Mouse (Mus musculus): ENCODE data around the gene Raf1. TPM values are rescaled to one million over a fixed set of nuclear protein-coding genes. Genes with fewer than 3 reads are reported as not detected.

The Raf1 gene
- 108 and 111 TPM in 2 replicates for polyA plus RNA-seq (2015; fragmentation: Nextera tagmentation; extraction: Ambion mirVana)

DNA sequence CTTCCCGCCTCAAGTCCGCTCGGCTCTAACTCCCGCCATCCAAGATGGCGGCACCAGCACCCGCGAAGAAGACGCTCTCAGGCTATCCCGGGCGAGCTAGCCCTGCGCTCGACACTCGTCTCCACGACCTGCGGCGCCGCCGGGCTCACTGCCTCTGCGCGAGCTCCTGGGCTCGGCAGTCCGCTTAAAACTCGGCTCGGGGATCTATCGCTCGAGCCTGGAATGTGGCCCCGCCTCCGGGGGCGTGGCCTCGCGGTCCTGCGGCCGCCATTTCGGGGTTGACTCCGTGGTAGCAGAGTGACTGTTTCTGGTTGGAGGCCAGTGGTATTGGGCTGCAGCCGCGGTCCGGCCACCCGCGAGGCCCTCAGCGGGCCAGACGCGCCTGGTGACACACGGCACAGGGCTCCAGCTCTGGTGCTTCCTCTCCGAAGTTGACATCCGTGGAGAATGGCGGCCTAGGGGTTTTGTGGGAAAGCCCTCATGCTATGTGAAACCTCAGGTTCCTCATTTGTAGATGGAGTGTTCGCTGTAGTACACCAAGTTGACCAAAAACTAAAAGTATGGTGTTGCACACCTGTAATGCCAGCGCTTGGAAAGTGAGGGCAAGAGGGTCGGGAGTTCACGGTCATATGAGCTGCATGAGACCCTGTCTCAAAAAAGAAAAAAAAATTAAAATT is at the start of gene Raf1:
TSS of gene Raf1 (minus strand) at position 184 of the 677 bp plus-strand sequence.
- Histone ChIP-seq H3K4me3 (peak within 1 kb of the TSS; percentile 83), H3K27ac (peak within 1 kb of the TSS; percentile 98), H3K27me3 (no peaks in the 10 kb centered on the region), H3K4me1 (peaks cover 24% of the 10 kb centered on the region), H3K4me2 (replicated peaks) (peak within 1 kb of the TSS; percentile 78), H3K9me3 (no peaks in the 10 kb centered on the region), H3K9ac (peak within 1 kb of the TSS; percentile 100), H3K36me3 (no peaks in the 10 kb centered on the region)
- ATAC-seq (ENCODE audit: low FRiP score, low read depth) = peak; percentile 99
- under 1% methylated on average over 51 of the region's 51 CpGs for WGBS

DNA sequence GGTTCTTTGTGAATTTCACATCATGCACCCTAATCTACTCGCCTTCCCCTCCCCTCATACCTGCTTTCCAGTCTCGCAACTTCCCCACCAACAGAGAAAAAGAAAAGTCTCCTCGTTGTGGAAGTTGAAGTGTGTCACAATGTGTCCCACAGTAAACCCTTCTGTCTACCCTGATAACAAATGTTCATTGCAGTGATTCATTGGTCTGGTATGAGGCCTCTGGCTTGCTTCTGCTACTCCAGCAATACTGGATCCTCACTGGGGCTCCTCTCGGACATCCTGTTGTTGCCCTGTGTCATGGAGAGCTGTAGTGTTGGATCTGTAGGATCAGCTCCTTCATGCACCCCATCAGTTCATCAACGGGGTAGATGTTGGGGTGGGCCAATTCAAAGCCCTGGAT is 45.8 kb upstream of the Raf1 start:
- no peak overlapping the region for H3K4me3 ChIP-seq
- no peak overlapping the region for H3K9ac ChIP-seq
- WGBS = 75% methylated on average over 5 of the region's 5 CpGs
- H3K9me3 ChIP-seq = peaks cover 1% of the 10 kb centered on the region
- H3K4me1 ChIP-seq = peaks cover 11% of the 10 kb centered on the region
- no peak overlapping the region for H3K4me2 ChIP-seq (replicated peaks)
- no peak for ATAC-seq (ENCODE audit: low FRiP score, low read depth)
- H3K27ac ChIP-seq = no peak overlapping the region
- no peaks in the 10 kb centered on the region for H3K36me3 ChIP-seq
- H3K27me3 ChIP-seq = no peaks in the 10 kb centered on the region

DNA sequence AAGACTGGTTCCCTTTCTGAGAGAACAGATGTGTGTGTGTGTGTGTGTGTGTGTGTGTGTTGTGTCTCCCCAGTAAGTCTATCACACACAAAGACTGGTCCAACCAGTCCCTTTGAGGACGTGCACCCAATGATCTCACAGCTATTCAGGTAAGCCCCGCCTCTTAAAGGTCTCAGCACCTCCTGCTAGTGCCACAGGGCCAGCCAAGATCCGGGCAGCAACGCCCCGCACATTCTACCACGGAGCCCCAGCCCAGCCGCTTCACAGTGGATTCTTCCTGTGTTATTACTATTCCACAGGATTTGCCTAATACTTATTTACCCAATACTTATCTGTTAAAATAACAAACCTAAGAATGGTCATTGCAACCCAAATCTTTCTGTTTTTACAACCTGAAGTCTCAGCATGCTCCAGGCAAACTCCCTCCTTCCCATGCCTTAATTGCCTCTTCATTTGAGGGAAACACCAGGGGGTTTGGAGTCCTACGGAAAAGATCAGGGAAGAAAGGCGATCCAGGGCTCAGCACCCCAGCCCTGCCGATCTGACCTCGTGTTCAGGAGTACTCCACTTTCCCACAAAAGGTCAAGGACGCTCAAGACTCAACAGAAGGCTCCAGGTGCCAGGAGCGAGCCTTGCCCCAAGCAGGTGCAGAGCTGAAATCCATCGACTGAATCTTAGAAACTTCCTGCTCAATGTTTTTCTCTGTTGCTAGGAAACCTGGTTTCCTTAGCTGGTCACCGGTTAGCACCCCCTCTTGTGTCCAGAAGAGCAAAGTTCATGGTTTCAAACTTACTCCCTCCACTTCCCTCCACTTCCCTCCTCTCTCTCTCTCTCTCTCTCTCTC is 41.5 kb upstream of the Raf1 start:
- Histone ChIP-seq H3K36me3 (no peaks in the 10 kb centered on the region), H3K9ac (no peak overlapping the region), H3K4me2 (replicated peaks) (peak overlapping the region; percentile 54), H3K27me3 (no peaks in the 10 kb centered on the region), H3K27ac (no peak overlapping the region), H3K9me3 (no peaks in the 10 kb centered on the region), H3K4me3 (peak overlapping the region; percentile 7; the same call in 1 of the 2 replicates), H3K4me1 (peaks cover 20% of the 10 kb centered on the region)
- WGBS = 1% methylated on average over 15 of the region's 15 CpGs
- ATAC-seq (ENCODE audit: low FRiP score, low read depth) = peak; percentile 83

GRCm38 (mm10) chr6:115717101-115717652 is 40.7 kb upstream of the Raf1 start:
- H3K27ac ChIP-seq = peak overlapping the region; percentile 44; the same call in 1 of the 2 replicates
- H3K9ac ChIP-seq = no peak overlapping the region
- H3K36me3 ChIP-seq = no peaks in the 10 kb centered on the region
- H3K4me1 ChIP-seq = peaks cover 20% of the 10 kb centered on the region
- peak overlapping the region; percentile 54 for H3K4me2 ChIP-seq (replicated peaks)
- ATAC-seq (ENCODE audit: low FRiP score, low read depth) = peak; percentile 71
- H3K9me3 ChIP-seq = no peaks in the 10 kb centered on the region
- WGBS = 10% methylated on average over 8 of the region's 8 CpGs
- peak overlapping the region; percentile 8; the same call in 1 of the 2 replicates for H3K4me3 ChIP-seq
- no peaks in the 10 kb centered on the region for H3K27me3 ChIP-seq

GRCm38 (mm10) chr6:115711261-115711660 is 34.8 kb upstream of the Raf1 start:
- WGBS = 65% methylated on average over 3 of the region's 3 CpGs
- no peak overlapping the region for H3K27ac ChIP-seq

GRCm38 (mm10) chr6:115702901-115703300 is 26.5 kb upstream of the Raf1 start:
- no peak overlapping the region for H3K9ac ChIP-seq
- H3K4me1 ChIP-seq = no peaks in the 10 kb centered on the region
- H3K27me3 ChIP-seq = no peaks in the 10 kb centered on the region
- WGBS = 71% methylated on average over 5 of the region's 5 CpGs
- H3K4me3 ChIP-seq = no peak overlapping the region
- no peak overlapping the region for H3K4me2 ChIP-seq (replicated peaks)
- H3K36me3 ChIP-seq = no peaks in the 10 kb centered on the region
- no peaks in the 10 kb centered on the region for H3K9me3 ChIP-seq
- no peak for ATAC-seq (ENCODE audit: low FRiP score, low read depth)
- H3K27ac ChIP-seq = no peak overlapping the region

More at GRCm38 (mm10) chr6:115711261-115711660, 34.8 kb upstream of the Raf1 start:
- Histone ChIP-seq H3K9ac (no peak overlapping the region), H3K36me3 (no peaks in the 10 kb centered on the region), H3K4me2 (replicated peaks) (no peak overlapping the region), H3K4me1 (no peaks in the 10 kb centered on the region), H3K9me3 (no peaks in the 10 kb centered on the region), H3K4me3 (no peak overlapping the region), H3K27me3 (no peaks in the 10 kb centered on the region)
- no peak for ATAC-seq (ENCODE audit: low FRiP score, low read depth)

DNA sequence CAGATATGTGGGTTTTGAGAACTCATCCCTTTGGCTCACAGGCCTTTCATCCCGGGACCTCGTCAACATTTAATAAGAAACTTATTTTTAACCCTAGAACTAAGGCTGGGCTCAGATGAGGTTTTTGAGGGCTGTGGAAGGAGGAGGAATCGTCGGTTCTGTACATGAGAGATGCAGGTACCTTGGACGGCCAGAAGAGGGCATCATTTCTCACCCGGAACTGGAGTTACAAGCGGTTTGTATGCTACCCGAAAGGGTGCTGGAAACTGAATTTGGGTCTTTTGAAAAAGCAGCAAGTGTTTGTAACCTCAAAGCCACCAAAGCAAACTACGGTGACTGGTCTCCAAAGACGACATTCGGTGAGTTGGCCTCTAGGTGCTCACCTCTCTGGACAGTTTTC is 24.9 kb upstream of the Raf1 start:
- H3K4me1 ChIP-seq = no peaks in the 10 kb centered on the region
- WGBS = 56% methylated on average over 11 of the region's 11 CpGs
- no peaks in the 10 kb centered on the region for H3K27me3 ChIP-seq
- no peak overlapping the region for H3K9ac ChIP-seq
- no peaks in the 10 kb centered on the region for H3K36me3 ChIP-seq
- H3K4me2 ChIP-seq (replicated peaks) = no peak overlapping the region
- no peaks in the 10 kb centered on the region for H3K9me3 ChIP-seq
- no peak for ATAC-seq (ENCODE audit: low FRiP score, low read depth)
- H3K27ac ChIP-seq = no peak overlapping the region
- no peak overlapping the region for H3K4me3 ChIP-seq

- Histone ChIP-seq H3K9me3 (no peaks in the 10 kb centered on the region), H3K4me1 (no peaks in the 10 kb centered on the region), H3K27ac (no peak overlapping the region), H3K9ac (no peak overlapping the region), H3K27me3 (no peaks in the 10 kb centered on the region), H3K4me3 (no peak overlapping the region), H3K4me2 (replicated peaks) (no peak overlapping the region), H3K36me3 (no peaks in the 10 kb centered on the region)
- WGBS = 89% methylated on average over 1 of the region's 1 CpGs
- ATAC-seq (ENCODE audit: low FRiP score, low read depth) = no peak
Observed at GRCm38 (mm10) chr6:115700778-115701177, 24.3 kb upstream of the Raf1 start.

- H3K9ac ChIP-seq = no peak overlapping the region
- no peaks in the 10 kb centered on the region for H3K27me3 ChIP-seq
- no peaks in the 10 kb centered on the region for H3K9me3 ChIP-seq
- no peak for ATAC-seq (ENCODE audit: low FRiP score, low read depth)
- H3K27ac ChIP-seq = no peak overlapping the region
- 84% methylated on average over 4 of the region's 4 CpGs for WGBS
- peaks cover 12% of the 10 kb centered on the region; the same call in 1 of the 2 replicates for H3K4me1 ChIP-seq
- no peak overlapping the region for H3K4me3 ChIP-seq
- no peak overlapping the region for H3K4me2 ChIP-seq (replicated peaks)
- no peaks in the 10 kb centered on the region for H3K36me3 ChIP-seq
Observed at GRCm38 (mm10) chr6:115698699-115699098, 22.3 kb upstream of the Raf1 start.

- H3K36me3 ChIP-seq = no peaks in the 10 kb centered on the region
- H3K4me1 ChIP-seq = peaks cover 12% of the 10 kb centered on the region; the same call in 1 of the 2 replicates
- H3K9me3 ChIP-seq = no peaks in the 10 kb centered on the region
- no peak for ATAC-seq (ENCODE audit: low FRiP score, low read depth)
- H3K9ac ChIP-seq = no peak overlapping the region
- no peak overlapping the region for H3K27ac ChIP-seq
- H3K4me3 ChIP-seq = no peak overlapping the region
- WGBS = 75% methylated on average over 17 of the region's 17 CpGs
- H3K4me2 ChIP-seq (replicated peaks) = no peak overlapping the region
- H3K27me3 ChIP-seq = no peaks in the 10 kb centered on the region
Observed at GRCm38 (mm10) chr6:115697739-115698558, 21.5 kb upstream of the Raf1 start.

DNA sequence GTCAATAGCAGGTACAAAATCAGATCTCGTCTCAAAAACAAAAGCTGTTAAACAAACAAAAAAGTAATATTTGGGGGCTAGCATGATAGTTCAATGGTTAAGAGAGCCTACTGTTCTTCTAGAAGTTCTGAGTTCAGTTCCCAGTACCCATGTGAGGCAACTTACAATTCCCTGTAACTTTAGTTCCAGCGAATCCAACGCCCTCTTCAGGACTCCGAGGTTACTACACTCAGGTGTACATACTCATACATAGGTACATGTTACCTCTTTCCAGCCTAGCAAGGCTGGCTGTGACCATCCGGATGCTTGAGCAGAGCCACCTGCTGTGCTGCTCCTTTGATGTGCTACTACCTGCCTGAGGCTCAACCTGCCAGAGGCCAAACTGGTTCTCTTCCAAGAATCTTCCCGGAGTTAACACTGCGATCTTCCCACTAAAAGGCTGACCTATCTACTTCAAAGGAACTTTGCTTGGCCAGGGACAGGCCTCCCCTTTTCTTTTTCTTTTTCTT is 20.3 kb upstream of the Raf1 start:
- Histone ChIP-seq H3K27me3 (no peaks in the 10 kb centered on the region), H3K36me3 (no peaks in the 10 kb centered on the region)
- 81% methylated on average over 7 of the region's 7 CpGs for WGBS

More for the DNA sequence above, 20.3 kb upstream of the Raf1 start:
- H3K9ac ChIP-seq = no peak overlapping the region
- H3K4me1 ChIP-seq = peaks cover 12% of the 10 kb centered on the region; the same call in 1 of the 2 replicates
- no peak overlapping the region for H3K4me2 ChIP-seq (replicated peaks)
- no peak overlapping the region for H3K27ac ChIP-seq
- no peak overlapping the region for H3K4me3 ChIP-seq
- ATAC-seq (ENCODE audit: low FRiP score, low read depth) = no peak
- H3K9me3 ChIP-seq = no peaks in the 10 kb centered on the region

Measured in limb, embryonic 13.5 days (tissue).